Mouse (Mus musculus) kidney, adult 2 months (tissue): ENCODE results near the gene Gatad1.

Experiments used
- CTCF ChIP-seq: fragments of 200-500 bp; conservative IDR thresholded peaks from 2 replicates; pipeline ENCODE4 v1.5.1; 2011; ENCODE audit warnings: low read depth, mild to moderate bottlenecking, control low read depth, low read length, moderate library complexity, mixed read lengths; ENCODE audit not compliant: insufficient read depth, insufficient read length
- POLR2A ChIP-seq: fragments of 200-500 bp; IDR thresholded peaks from one replicate; pipeline ENCODE4 v1.6.1; 2011; ENCODE audit warnings: low read depth, low read length, control low read depth

GRCm38 (mm10) chr5:3633315-3633714 is 23.7 kb downstream of the Gatad1 start:
- TF ChIP-seq CTCF (no peak), POLR2A (no peak)
